Mouse (Mus musculus) forebrain, embryonic 13.5 days (tissue): Measurements from ENCODE around the gene Hs3st6. TPM values are rescaled to one million over a fixed set of nuclear protein-coding genes. Genes with fewer than 3 reads are reported as not detected.

Source experiments
- ATAC-seq: fragments of 200-750 bp; cut with Nextera tagmentation; 2 replicates; pipeline ENCODE4 v1.8.0; 2017
- H3K27ac ChIP-seq: fragments of 300-500 bp; sonication (generic); 2 replicates; pipeline ENCODE4 v1.5.1; 2015; ENCODE audit warnings: inconsistent platforms, mild to moderate bottlenecking, moderate library complexity
- H3K27me3 ChIP-seq: fragments of 300-500 bp; sonication (generic); 2 replicates; pipeline ENCODE4 v1.6.1; 2015; ENCODE audit warnings: mild to moderate bottlenecking, inconsistent platforms
- H3K36me3 ChIP-seq: fragments of 300-500 bp; sonication (generic); 2 replicates; pipeline ENCODE4 v1.6.1; 2015; ENCODE audit warnings: mild to moderate bottlenecking, inconsistent platforms; ENCODE audit not compliant: poor library complexity, severe bottlenecking
- H3K4me1 ChIP-seq: fragments of 300-500 bp; sonication (generic); 2 replicates; pipeline ENCODE4 v1.6.1; 2015; ENCODE audit warnings: inconsistent platforms
- H3K4me2 ChIP-seq: fragments of 300-500 bp; sonication (generic); 2 replicates; pipeline ENCODE4 v1.6.1; 2015; ENCODE audit warnings: inconsistent platforms, mild to moderate bottlenecking, moderate library complexity
- H3K4me3 ChIP-seq: fragments of 300-500 bp; sonication (generic); 2 replicates; pipeline ENCODE4 v1.5.1; 2015; ENCODE audit warnings: mild to moderate bottlenecking, inconsistent platforms
- H3K9ac ChIP-seq: fragments of 300-500 bp; sonication (generic); 2 replicates; pipeline ENCODE4 v1.6.1; 2015; ENCODE audit warnings: mild to moderate bottlenecking, inconsistent platforms
- H3K9me3 ChIP-seq: fragments of 300-500 bp; sonication (generic); replicated peaks from 2 replicates; pipeline ENCODE4 v1.6.1; 2016; ENCODE audit warnings: inconsistent platforms
- WGBS: fragments of 180-500 bp; shearing (Covaris S2); methylation state at CpG from one replicate; pipeline ENCODE4 v1.1.7; 2015; 5-methylcytosine and 5-hydroxymethylcytosine counted together
- polyA plus RNA-seq: library from polyadenylated mRNA; unstranded; fragments of >200 nt; fragmentation: Nextera tagmentation; extraction: Ambion mirVana; gene quantifications from 2 replicates; pipeline ENCODE4 v1.2.1, GENCODE M21; 2015

The Hs3st6 gene
- polyA plus RNA-seq, 1 experiment from 2014 or later, result 0.17 TPM

DNA sequence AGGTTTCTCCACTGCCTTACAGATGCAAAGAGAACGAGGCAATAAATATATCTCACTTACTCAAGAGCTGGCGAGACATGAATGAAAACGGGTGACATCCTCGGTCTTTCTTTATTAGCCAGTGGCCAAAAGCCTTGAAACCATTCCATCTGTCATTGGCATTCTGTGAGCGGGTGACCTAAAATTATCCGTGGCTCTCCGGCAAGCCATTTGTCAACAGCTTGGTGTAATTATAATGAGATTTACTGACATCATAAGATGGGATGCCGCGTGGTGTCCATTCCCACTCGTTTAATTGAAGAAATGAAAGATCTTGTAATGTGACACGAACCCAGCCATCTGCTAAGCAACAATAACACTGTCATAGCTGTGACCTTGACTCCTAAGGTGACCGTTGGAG, 42.0 kb downstream of the Hs3st6 start:
- Histone ChIP-seq H3K4me2 (no peak overlapping the region), H3K27ac (no peak overlapping the region), H3K4me3 (no peak overlapping the region), H3K9me3 (no peaks in the 10 kb centered on the region), H3K9ac (no peak overlapping the region), H3K36me3 (no peaks in the 10 kb centered on the region), H3K4me1 (no peaks in the 10 kb centered on the region), H3K27me3 (0 out of 2 replicates have a peak, but pooled peaks cover 13% of the 10 kb centered on the region)
- no peak for ATAC-seq
- 76% methylated on average over 12 of the region's 12 CpGs for WGBS

DNA sequence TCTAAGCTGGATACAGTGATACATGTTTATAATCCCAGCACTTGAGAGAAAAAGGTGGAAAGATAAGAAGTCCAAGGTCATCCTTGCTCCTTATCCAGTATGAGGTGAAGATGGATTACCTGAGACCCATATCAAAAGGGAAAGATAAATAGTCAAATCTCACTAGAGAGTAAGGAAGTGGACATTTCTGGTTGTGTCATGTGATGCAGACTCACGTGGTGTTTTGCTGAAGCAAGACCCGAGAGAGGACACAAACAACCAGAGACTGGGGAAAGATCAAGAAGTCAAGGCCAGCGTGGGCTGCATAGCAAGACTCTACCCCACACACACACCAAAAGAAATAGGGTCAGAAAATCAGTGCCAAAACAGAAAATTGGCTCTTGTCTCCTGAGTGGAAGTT, 44.2 kb downstream of the Hs3st6 start:
- Histone ChIP-seq H3K9ac (no peak overlapping the region), H3K4me2 (no peak overlapping the region), H3K4me1 (no peaks in the 10 kb centered on the region), H3K36me3 (no peaks in the 10 kb centered on the region), H3K27me3 (0 out of 2 replicates have a peak, but pooled peaks cover 8% of the 10 kb centered on the region), H3K4me3 (no peak overlapping the region), H3K27ac (no peak overlapping the region), H3K9me3 (no peaks in the 10 kb centered on the region)
- WGBS, result 82% methylated on average over 3 of the region's 3 CpGs
- ATAC-seq, result no peak

DNA sequence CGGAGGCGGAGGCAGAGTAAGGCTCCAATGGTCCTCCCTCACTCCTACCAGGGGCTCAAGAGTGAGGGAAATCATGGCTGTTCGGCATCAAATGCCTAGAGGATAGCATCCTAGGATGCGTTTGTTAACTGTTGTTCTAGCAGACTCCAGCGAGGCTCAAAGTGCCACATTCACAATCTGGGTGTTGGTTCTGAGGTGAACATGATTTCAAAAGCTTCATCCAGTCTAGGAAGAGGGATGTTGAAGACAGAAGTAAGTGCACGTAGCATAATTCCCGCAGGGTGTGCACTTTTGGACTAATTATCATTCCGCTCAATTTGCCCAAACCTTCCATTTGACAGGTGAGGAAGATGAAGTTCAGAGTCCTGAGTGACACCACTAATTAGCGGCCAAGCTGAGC, 45.4 kb downstream of the Hs3st6 start:
- no peak overlapping the region for H3K27ac ChIP-seq
- 61% methylated on average over 9 of the region's 9 CpGs for WGBS
- no peak for ATAC-seq
- no peaks in the 10 kb centered on the region for H3K36me3 ChIP-seq
- H3K9ac ChIP-seq, result no peak overlapping the region
- H3K9me3 ChIP-seq, result no peaks in the 10 kb centered on the region
- no peaks in the 10 kb centered on the region for H3K4me1 ChIP-seq
- H3K4me2 ChIP-seq, result no peak overlapping the region
- H3K4me3 ChIP-seq, result no peak overlapping the region
- peaks cover 14% of the 10 kb centered on the region for H3K27me3 ChIP-seq

DNA sequence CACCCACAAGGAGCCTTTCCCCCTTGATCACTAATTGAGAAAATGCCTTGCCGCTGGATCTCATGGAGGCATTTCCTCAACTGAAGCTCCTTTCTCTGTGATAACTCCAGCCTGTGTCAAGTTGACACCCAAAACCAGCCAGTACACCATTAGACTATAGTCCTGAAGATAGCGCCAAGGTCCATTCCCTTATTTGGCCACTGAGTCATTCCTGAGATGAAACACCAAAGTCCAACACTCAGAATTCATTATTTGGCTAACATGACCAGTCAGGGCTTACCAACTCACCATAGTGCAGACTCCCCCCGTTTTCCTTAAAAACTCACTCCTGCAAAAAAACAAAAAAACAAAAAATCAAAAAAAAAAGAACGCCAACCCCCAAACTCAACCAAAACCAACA, 46.7 kb downstream of the Hs3st6 start:
- no peak overlapping the region for H3K9ac ChIP-seq
- ATAC-seq, result no peak
- H3K4me3 ChIP-seq, result no peak overlapping the region
- H3K27me3 ChIP-seq, result peaks cover 26% of the 10 kb centered on the region
- no peaks in the 10 kb centered on the region for H3K36me3 ChIP-seq
- no peak overlapping the region for H3K27ac ChIP-seq
- H3K4me2 ChIP-seq, result no peak overlapping the region
- no peaks in the 10 kb centered on the region for H3K9me3 ChIP-seq
- WGBS, result 88% methylated on average over 4 of the region's 4 CpGs
- H3K4me1 ChIP-seq, result peaks cover 8% of the 10 kb centered on the region; the same call in 1 of the 2 replicates

DNA sequence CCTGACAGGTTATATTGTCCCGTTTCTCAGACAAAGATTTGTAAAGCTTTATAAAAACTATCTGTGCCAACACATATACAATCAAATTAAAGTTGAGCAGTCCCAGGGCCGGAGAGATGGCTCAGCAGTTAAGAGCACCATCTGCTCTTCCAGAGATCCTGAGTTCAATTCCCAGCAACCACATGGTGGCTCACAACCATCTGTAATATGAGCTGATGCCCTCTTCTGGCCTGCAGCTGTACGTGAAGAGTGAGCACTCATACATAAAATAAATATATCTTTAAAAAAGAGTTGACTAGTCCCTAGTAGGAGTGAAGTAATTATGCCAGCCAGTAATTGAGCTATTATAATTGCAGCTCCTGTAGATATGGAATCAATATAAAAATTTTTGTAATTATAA, 47.7 kb downstream of the Hs3st6 start:
- WGBS, result 55% methylated on average over 3 of the region's 3 CpGs

DNA sequence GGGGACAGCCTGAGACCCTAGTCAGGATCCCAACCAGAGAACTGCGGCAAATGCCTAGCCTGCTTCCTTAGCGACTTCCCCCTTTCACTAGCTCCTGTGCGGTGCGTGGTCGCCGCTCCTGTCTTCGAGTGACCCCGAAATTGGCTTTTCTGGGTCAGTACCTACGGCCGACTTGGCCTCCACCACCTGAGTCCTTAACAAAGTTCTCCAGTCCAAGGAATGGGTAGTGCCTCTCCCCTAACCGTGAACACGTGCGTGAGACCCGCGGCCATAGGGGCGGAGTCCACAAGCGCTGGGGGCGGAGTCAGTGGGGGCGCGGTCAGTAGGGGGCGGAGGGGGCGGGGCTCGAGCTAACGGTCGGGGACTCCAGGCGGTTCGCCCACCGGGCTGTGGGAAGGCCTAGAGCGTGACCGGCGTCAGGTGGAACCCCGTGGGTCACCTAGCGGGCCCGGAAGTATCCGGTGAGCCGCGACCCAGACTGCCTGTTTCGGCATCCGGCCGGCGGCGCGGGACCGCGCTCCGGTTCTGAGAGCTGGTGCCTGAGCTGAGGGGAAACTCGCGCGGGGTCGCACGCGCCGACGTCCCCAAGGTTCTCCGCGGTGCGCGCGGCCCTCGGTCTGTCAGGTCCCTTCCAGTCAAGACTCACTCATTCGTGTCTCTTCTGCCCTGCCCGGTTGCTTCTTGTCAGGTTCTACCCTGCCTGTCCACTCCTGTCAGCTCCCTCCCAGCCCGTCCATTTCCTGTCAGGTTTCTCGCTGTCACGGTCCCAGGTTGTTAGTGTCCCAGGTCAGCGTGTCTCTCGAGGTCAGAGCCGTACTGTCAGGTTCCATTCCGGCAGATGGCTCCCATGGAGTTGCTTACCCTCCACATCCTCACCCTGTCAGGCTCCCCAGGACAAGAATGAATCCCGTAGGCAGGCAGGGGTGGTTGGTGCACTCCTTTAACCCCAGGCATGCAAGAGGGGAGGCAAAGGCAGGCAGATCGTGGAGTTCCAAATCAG, 51.5 kb downstream of the Hs3st6 start, which contains the start of gene Meiob:
Gene Meiob, plus strand, starts transcription at position 338 of the 1,000 bp plus-strand sequence.
- H3K27ac ChIP-seq, result no peak within 1 kb of the TSS
- no peaks in the 10 kb centered on the region for H3K36me3 ChIP-seq
- peak; percentile 66 for ATAC-seq
- H3K27me3 ChIP-seq, result peaks cover 58% of the 10 kb centered on the region
- under 1% methylated on average over 64 of the region's 71 CpGs for WGBS
- H3K4me3 ChIP-seq, result peak within 1 kb of the TSS; percentile 61
- peak within 1 kb of the TSS; percentile 70 for H3K9ac ChIP-seq
- H3K4me1 ChIP-seq, result peaks cover 10% of the 10 kb centered on the region; the same call in 1 of the 2 replicates
- no peaks in the 10 kb centered on the region for H3K9me3 ChIP-seq
- H3K4me2 ChIP-seq, result peak within 1 kb of the TSS; percentile 81

More for the DNA sequence above, 47.7 kb downstream of the Hs3st6 start:
- no peak overlapping the region for H3K4me3 ChIP-seq
- peaks cover 36% of the 10 kb centered on the region for H3K27me3 ChIP-seq
- no peak overlapping the region for H3K27ac ChIP-seq
- H3K4me1 ChIP-seq, result peaks cover 10% of the 10 kb centered on the region; the same call in 1 of the 2 replicates
- no peaks in the 10 kb centered on the region for H3K36me3 ChIP-seq
- no peaks in the 10 kb centered on the region for H3K9me3 ChIP-seq
- no peak for ATAC-seq
- no peak overlapping the region for H3K4me2 ChIP-seq
- H3K9ac ChIP-seq, result no peak overlapping the region

Other genes with a start within 250 kb of the Hs3st6 start
- 97.1 and 109 TPM in 2 replicates for gene Traf7, start 225.1 kb upstream of the Hs3st6 start, polyA plus RNA-seq
- 3.7 and 4.1 TPM in 2 replicates for gene Rab26, start 218.8 kb upstream of the Hs3st6 start, polyA plus RNA-seq
- 11.9 and 16.9 TPM in 2 replicates for gene Pkd1, start 203.2 kb upstream of the Hs3st6 start, polyA plus RNA-seq
- gene Tsc2, start 120.4 kb upstream of the Hs3st6 start, polyA plus RNA-seq, result 60.5 and 75.1 TPM in 2 replicates
- 13.8 and 15.3 TPM in 2 replicates for gene Nthl1, start 120.3 kb upstream of the Hs3st6 start, polyA plus RNA-seq
- 15.0 and 16.0 TPM in 2 replicates for gene Slc9a3r2, start 102.7 kb upstream of the Hs3st6 start, polyA plus RNA-seq
- gene Npw, start 94.5 kb upstream of the Hs3st6 start, polyA plus RNA-seq, result not detected in 2 replicates
- gene Zfp598, start 83.3 kb upstream of the Hs3st6 start, polyA plus RNA-seq, result 14.9 and 16.2 TPM in 2 replicates
- 61.0 and 68.7 TPM in 2 replicates for gene Syngr3, start 63.0 kb upstream of the Hs3st6 start, polyA plus RNA-seq
- gene Gfer, start 56.8 kb upstream of the Hs3st6 start, polyA plus RNA-seq, result 40.7 and 42.5 TPM in 2 replicates
- 1.3 TPM in 2 replicates for gene Noxo1, start 56.8 kb upstream of the Hs3st6 start, polyA plus RNA-seq
- 86.9 and 107 TPM in 2 replicates for gene Tbl3, start 45.3 kb upstream of the Hs3st6 start, polyA plus RNA-seq
- gene Rnf151, start 34.9 kb upstream of the Hs3st6 start, polyA plus RNA-seq, result 0.18 TPM in 1 of 2 replicates, not detected in the other
- gene Rps2, start 34.9 kb upstream of the Hs3st6 start, polyA plus RNA-seq, result 992 and 1,023 TPM in 2 replicates
- 232 and 253 TPM in 2 replicates for gene Ndufb10, start 28.5 kb upstream of the Hs3st6 start, polyA plus RNA-seq
- not detected in 2 replicates for gene Rpl3l, start 25.2 kb upstream of the Hs3st6 start, polyA plus RNA-seq
- gene Msrb1, start 16.3 kb upstream of the Hs3st6 start, polyA plus RNA-seq, result 18.8 and 22.1 TPM in 2 replicates
- not detected in 2 replicates for gene Meiob, start 51.3 kb downstream of the Hs3st6 start, polyA plus RNA-seq
- 36.7 and 37.1 TPM in 2 replicates for gene Hagh, start 87.2 kb downstream of the Hs3st6 start, polyA plus RNA-seq
- 16.0 and 16.8 TPM in 2 replicates for gene Fahd1, start 97.4 kb downstream of the Hs3st6 start, polyA plus RNA-seq
- 0.17 and 0.25 TPM in 2 replicates for gene Igfals, start 113.0 kb downstream of the Hs3st6 start, polyA plus RNA-seq
- gene Nubp2, start 133.4 kb downstream of the Hs3st6 start, polyA plus RNA-seq, result 68.5 and 76.9 TPM in 2 replicates
- 64.3 and 67.4 TPM in 2 replicates for gene Spsb3, start 133.7 kb downstream of the Hs3st6 start, polyA plus RNA-seq
- 31.3 and 36.5 TPM in 2 replicates for gene Eme2, start 142.1 kb downstream of the Hs3st6 start, polyA plus RNA-seq
- gene Mrps34, start 142.1 kb downstream of the Hs3st6 start, polyA plus RNA-seq, result 81.4 and 85.4 TPM in 2 replicates
- 72.1 and 80.8 TPM in 2 replicates for gene Nme3, start 143.5 kb downstream of the Hs3st6 start, polyA plus RNA-seq
- gene Mapk8ip3, start 184.0 kb downstream of the Hs3st6 start, polyA plus RNA-seq, result 60.8 and 73.6 TPM in 2 replicates
- gene Jpt2, start 207.7 kb downstream of the Hs3st6 start, polyA plus RNA-seq, result 186 and 217 TPM in 2 replicates